Mouse (Mus musculus): Measurements from ENCODE around the gene Etl4.

DNA sequence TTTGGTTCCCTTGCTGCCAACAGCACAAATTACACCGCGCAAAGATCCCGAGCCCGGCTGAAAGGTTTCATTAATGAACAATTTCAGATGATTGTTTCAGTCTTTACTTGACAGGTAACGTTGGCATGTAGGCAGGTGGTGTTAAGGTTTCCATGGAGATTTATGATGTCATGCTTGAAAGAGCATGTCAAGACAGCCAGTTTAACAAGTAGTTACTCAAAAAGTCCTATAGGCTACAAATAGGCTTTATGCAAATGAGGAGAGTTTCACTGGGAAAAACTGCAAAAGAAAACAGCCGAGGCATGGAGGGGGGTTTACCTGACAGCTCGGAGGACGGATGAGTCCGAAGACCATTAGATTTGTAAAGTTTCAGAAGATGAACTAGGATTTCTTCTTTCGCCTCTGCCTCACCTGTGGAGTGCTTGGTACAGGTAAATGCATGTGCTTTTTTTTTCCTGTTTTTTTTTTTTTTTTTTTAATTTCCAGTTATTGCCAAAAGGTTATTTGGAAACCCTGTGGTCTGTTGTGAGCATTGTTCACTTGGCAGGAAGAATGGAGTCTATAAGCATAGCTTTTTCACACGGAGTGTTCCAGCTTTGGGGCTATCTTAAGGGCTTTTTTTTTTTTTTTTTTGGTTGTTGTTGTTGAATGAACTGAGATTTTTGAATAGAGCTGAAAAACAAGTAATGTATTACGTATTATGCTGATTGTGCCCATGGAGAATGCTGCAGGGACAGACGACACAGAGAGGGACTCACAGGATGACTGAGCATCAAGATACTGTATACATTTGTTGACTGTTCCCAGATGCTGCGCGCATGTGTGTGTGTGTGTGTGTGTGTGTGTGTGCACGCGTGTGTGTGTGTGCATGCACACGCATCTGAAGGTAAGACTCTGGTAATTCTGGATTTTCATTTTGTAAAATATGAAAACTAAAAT, 638.4 kb downstream of the Etl4 start:
- TF ChIP-seq CTCF (IDR thresholded peaks at IDR 0.05) (no peak), EP300 (IDR thresholded peaks at IDR 0.05; ENCODE audit: insufficient read depth, low read depth, low read length) (no peak)

All from heart, adult 2 months (tissue).